Mouse (Mus musculus): ENCODE data around the gene Hephl1. TPM values are rescaled to one million over a fixed set of nuclear protein-coding genes. Genes with fewer than 3 reads are reported as not detected.

Gene Hephl1
- polyA plus RNA-seq, 1 experiment from 2014 or later = 0.31 TPM

DNA sequence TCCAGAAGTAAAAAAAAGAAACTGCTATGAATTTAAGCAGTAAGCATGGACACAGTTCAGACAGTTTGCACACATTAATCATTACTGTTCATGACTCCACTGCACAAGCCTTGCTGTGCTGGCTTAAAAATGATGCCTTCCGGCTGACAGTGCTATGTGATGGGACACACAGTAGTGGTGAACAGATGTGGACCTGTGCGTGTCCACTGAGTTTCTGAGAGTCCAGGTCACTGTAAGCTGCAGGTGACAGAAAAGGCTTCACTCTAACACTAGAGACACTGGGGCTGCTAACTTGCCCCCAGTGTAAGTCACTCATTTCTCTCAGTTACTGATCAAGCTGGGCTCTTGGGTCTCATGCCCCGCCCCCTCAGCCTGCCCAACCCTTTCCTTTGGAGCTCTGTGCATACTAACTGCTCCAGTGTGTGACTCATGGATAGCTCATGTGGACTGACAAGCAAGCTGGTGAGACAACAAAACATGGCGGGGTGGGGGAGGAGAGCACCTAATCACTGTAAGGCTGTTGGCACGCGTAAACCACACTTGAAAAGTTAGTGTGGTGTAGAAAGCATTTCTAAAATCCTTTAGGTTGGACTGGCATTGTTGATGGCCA, 43.1 kb downstream of the Hephl1 start:
- H3K36me3 ChIP-seq (ENCODE audit: control insufficient read depth, insufficient read depth, low read length) = no peaks in the 10 kb centered on the region
- H3K4me1 ChIP-seq (ENCODE audit: control insufficient read depth, insufficient read depth, low read length) = no peaks in the 10 kb centered on the region
- no peak overlapping the region for H3K9ac ChIP-seq (ENCODE audit: low read depth, low read length)
- DNase-seq (ENCODE audit: low spot score) (peak; percentile 29), ATAC-seq (ENCODE audit: low read depth) (no peak)
- H3K27ac ChIP-seq (replicated peaks; ENCODE audit: low read depth, low read length) = no peak overlapping the region
- no peak overlapping the region for H3K4me3 ChIP-seq (ENCODE audit: low read depth, low read length)
- no peaks in the 10 kb centered on the region for H3K9me3 ChIP-seq (ENCODE audit: control insufficient read depth, low read length)
- no peak overlapping the region for H3K4me2 ChIP-seq (ENCODE audit: low read depth, low read length)
- no peaks in the 10 kb centered on the region for H3K27me3 ChIP-seq (replicated peaks; ENCODE audit: control insufficient read depth, insufficient read depth, low read length)
- 79% methylated on average over 6 of the region's 6 CpGs for WGBS

DNA sequence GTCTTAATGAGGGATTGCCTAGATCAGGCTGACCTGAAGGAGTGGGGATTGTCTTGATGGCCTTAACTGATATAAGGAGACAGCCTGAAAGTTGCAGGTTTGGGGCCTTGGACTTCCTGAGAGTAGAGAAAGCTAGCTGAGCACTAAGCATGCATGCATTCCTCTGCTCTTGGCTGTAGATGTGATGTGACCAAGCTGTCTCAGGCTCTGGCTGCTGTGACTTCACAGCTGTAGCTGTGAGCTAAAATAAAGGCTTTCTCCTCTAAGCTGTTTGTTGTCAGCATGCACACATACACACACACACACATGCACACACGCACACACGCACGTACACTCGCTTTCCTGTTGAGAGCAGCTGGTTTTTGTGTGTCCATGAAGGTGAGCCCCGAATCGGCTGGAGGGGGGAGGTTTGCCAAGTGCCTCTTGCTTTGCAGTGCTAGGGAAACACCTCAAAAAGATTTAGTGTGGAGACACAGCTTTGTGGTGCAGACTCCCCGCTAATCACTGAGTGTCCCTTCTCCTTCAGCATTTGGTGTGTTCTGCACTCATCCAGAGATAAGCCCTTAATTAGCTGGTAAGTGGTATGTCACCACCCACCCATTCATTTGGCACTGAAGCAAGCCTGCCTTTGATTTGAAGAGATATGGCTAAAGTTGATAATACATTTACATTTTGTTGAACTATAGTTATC, 43.8 kb downstream of the Hephl1 start:
- 83% methylated on average over 7 of the region's 7 CpGs for whole genome bisulfite sequencing

DNA sequence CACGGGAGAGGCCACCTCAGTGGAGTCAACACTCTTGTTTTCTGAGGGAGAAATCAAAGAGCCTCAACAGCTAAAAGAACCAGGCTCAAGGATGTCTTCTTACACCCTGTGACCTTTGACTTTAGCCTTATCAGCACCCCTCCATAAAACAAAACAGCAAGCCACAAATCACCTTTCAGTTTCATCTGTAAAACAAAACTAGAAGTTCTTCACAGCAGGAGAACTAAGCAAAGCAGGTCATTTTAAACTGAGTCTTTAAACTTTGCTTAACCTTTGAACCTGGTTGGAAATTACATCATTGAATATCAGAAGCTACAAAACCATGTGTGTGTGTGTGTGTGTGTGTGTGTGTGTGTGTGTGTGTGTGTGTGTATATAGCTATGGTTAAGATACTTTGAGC, 47.7 kb downstream of the Hephl1 start:
- WGBS = 13% methylated on average over 1 of the region's 1 CpGs
- DNase-seq (ENCODE audit: low spot score) (no peak), ATAC-seq (ENCODE audit: low read depth) (no peak)
- Histone ChIP-seq H3K27ac (replicated peaks; ENCODE audit: low read depth, low read length) (no peak overlapping the region), H3K4me3 (ENCODE audit: low read depth, low read length) (no peak overlapping the region), H3K36me3 (ENCODE audit: control insufficient read depth, insufficient read depth, low read length) (no peaks in the 10 kb centered on the region), H3K4me1 (ENCODE audit: control insufficient read depth, insufficient read depth, low read length) (no peaks in the 10 kb centered on the region), H3K9me3 (ENCODE audit: control insufficient read depth, low read length) (no peaks in the 10 kb centered on the region), H3K27me3 (replicated peaks; ENCODE audit: control insufficient read depth, insufficient read depth, low read length) (no peaks in the 10 kb centered on the region), H3K4me2 (ENCODE audit: low read depth, low read length) (no peak overlapping the region), H3K9ac (ENCODE audit: low read depth, low read length) (no peak overlapping the region)

More for the DNA sequence above, 43.8 kb downstream of the Hephl1 start:
- Histone ChIP-seq H3K9ac (ENCODE audit: low read depth, low read length) (no peak overlapping the region), H3K27ac (replicated peaks; ENCODE audit: low read depth, low read length) (no peak overlapping the region), H3K4me1 (ENCODE audit: control insufficient read depth, insufficient read depth, low read length) (no peaks in the 10 kb centered on the region), H3K4me2 (ENCODE audit: low read depth, low read length) (no peak overlapping the region), H3K4me3 (ENCODE audit: low read depth, low read length) (no peak overlapping the region), H3K27me3 (replicated peaks; ENCODE audit: control insufficient read depth, insufficient read depth, low read length) (no peaks in the 10 kb centered on the region), H3K36me3 (ENCODE audit: control insufficient read depth, insufficient read depth, low read length) (no peaks in the 10 kb centered on the region), H3K9me3 (ENCODE audit: control insufficient read depth, low read length) (no peaks in the 10 kb centered on the region)
- ATAC-seq (ENCODE audit: low read depth) = no peak
- DNase-seq (ENCODE audit: low spot score) = no peak

DNA sequence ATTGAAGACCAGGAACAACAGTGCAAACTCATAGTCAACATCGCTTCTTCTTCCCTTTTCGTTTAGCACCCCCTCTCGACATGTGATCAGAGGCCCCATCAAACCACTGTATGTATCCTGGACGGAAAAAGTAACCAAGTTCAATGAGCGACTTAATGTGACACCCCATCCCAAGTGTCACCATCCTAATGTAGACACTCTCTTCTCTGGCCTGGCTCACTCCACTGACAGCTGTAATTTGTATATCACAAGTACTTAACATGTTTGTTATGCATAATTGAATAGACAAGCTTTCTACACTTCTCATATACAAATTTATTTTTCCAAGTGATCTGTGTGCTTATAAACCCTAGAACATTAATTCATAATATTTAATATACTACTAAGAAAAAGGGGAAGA, 51.1 kb downstream of the Hephl1 start:
- Histone ChIP-seq H3K9ac (ENCODE audit: low read depth, low read length) (no peak overlapping the region), H3K27ac (replicated peaks; ENCODE audit: low read depth, low read length) (no peak overlapping the region), H3K36me3 (ENCODE audit: control insufficient read depth, insufficient read depth, low read length) (no peaks in the 10 kb centered on the region), H3K4me1 (ENCODE audit: control insufficient read depth, insufficient read depth, low read length) (no peaks in the 10 kb centered on the region), H3K4me2 (ENCODE audit: low read depth, low read length) (no peak overlapping the region), H3K4me3 (ENCODE audit: low read depth, low read length) (no peak overlapping the region), H3K27me3 (replicated peaks; ENCODE audit: control insufficient read depth, insufficient read depth, low read length) (no peaks in the 10 kb centered on the region), H3K9me3 (ENCODE audit: control insufficient read depth, low read length) (no peaks in the 10 kb centered on the region)
- ATAC-seq (ENCODE audit: low read depth) = no peak
- DNase-seq (ENCODE audit: low spot score) = no peak
- WGBS = 90% methylated on average over 5 of the region's 5 CpGs

DNA sequence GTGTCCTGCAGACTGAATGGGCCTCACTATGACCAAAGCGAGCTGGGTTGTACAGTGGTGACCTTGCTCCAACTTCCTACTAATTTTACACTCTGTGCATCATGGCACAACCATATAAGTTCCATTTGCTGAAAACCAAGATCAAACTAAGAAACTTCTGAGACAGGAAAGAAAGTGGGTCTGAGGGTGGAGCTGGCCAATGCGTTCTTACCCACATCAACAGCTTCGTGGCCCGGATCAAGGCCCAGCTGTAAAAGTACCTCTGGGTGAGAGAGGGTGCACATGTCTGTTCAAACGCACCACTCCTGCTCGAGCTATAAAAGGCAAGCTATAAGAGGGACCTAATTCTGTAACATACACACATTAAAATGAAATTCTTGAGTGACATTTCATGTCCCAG, 51.9 kb downstream of the Hephl1 start:
- no peak overlapping the region for H3K4me3 ChIP-seq (ENCODE audit: low read depth, low read length)
- H3K27ac ChIP-seq (replicated peaks; ENCODE audit: low read depth, low read length) = no peak overlapping the region
- H3K4me2 ChIP-seq (ENCODE audit: low read depth, low read length) = no peak overlapping the region
- H3K27me3 ChIP-seq (replicated peaks; ENCODE audit: control insufficient read depth, insufficient read depth, low read length) = no peaks in the 10 kb centered on the region
- H3K9me3 ChIP-seq (ENCODE audit: control insufficient read depth, low read length) = no peaks in the 10 kb centered on the region
- no peak for DNase-seq (ENCODE audit: low spot score)
- H3K4me1 ChIP-seq (ENCODE audit: control insufficient read depth, insufficient read depth, low read length) = no peaks in the 10 kb centered on the region
- H3K9ac ChIP-seq (ENCODE audit: low read depth, low read length) = no peak overlapping the region
- ATAC-seq (ENCODE audit: low read depth) = no peak
- WGBS = 86% methylated on average over 6 of the region's 6 CpGs
- H3K36me3 ChIP-seq (ENCODE audit: control insufficient read depth, insufficient read depth, low read length) = no peaks in the 10 kb centered on the region

DNA sequence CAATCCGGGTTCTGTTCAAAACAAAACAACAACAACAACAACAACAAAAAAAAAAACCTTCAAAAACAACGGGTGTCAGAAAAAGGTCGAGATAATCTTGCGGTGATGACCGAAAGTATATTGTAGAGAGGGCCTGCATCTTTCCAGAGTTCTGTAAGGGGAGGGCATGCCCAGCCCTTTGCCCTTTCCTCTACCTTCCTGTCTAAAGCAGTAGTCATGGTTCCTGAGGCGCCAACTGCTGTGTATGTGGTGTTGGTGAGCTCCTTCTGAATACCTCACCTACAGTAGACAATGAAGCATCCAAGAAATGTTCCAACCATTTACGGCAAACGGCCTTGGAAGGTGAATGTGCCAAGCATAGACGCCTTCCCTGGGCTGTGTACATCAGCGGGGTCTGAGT, 66.2 kb downstream of the Hephl1 start:
- peaks cover 8% of the 10 kb centered on the region for H3K4me1 ChIP-seq (ENCODE audit: control insufficient read depth, insufficient read depth, low read length)
- WGBS = 41% methylated on average over 10 of the region's 10 CpGs
- peak overlapping the region; percentile 79 for H3K4me2 ChIP-seq (ENCODE audit: low read depth, low read length)
- H3K27ac ChIP-seq (replicated peaks; ENCODE audit: low read depth, low read length) = peak overlapping the region; percentile 93
- no peaks in the 10 kb centered on the region for H3K36me3 ChIP-seq (ENCODE audit: control insufficient read depth, insufficient read depth, low read length)
- peak overlapping the region; percentile 89 for H3K9ac ChIP-seq (ENCODE audit: low read depth, low read length)
- H3K9me3 ChIP-seq (ENCODE audit: control insufficient read depth, low read length) = no peaks in the 10 kb centered on the region
- no peak for DNase-seq (ENCODE audit: low spot score)
- peak overlapping the region; percentile 85 for H3K4me3 ChIP-seq (ENCODE audit: low read depth, low read length)
- no peaks in the 10 kb centered on the region for H3K27me3 ChIP-seq (replicated peaks; ENCODE audit: control insufficient read depth, insufficient read depth, low read length)
- ATAC-seq (ENCODE audit: low read depth) = no peak

DNA sequence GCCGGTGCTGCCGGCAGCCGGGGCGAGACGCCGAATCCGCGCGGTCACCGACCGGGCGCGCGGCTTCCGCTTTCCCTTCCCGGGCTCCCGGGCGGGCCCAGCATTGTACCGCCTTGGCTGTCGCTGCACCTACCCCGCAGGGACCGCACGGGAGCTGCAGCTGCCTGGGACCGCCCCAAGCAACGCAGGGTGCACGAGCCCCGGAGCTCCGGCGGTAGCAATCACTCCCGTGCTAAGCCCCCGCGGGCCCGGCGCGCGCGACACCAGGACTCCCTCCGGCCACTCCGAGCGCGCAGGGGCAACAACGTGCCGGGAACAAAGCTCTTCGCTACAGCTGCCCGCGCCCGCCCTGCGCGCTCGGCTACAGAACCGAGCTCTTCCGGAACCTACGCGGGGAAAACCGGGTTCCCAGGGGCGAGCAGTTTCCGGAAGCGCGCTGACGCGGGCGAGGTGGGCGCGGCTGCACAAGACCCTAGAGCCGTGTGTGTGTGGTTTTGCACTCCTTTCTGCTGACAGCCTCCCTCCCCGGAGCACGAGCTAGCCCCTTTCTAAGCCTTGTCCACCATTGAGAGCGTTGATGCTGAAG, 66.7 kb downstream of the Hephl1 start, which contains the start of gene Panx1:
Gene Panx1 (minus strand): TSS at position 395 of the 586 bp plus-strand sequence.
- H3K9me3 ChIP-seq (ENCODE audit: control insufficient read depth, low read length) = no peaks in the 10 kb centered on the region
- ATAC-seq (ENCODE audit: low read depth) = peak; percentile 93

DNA sequence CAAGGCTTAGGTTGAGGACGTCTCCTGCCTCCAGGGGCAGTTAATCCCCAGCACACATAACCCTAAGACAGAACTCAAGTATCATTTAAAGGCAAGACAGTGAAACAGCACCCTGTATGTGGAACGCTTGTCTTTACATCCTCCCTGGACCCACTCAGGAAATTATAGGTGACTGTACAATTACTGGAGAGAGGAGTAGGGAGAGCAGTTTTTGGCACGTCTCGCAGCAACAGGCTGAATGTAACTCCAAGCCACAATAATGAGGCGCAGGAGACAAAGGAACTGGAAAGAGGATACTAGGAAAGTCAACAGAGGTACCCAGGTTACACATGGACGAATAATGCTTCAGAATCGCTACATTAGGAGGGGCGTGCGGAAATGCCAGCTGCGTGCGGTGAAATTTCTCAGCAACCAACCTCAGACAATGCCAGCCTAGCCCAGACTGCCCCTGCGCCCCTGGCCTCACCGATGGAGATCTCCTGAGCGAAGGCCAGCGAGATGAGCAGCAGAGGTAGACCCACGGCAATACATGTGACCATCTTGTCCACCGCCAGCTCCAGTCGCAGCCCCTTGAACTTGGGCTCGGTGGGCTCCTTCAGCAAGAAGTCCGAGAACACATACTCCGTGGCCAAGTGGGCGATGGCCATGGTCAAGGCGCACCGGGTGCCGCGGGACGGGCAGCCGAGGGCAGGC, 67.4 kb downstream of the Hephl1 start:
- peaks cover 8% of the 10 kb centered on the region for H3K4me1 ChIP-seq (ENCODE audit: control insufficient read depth, insufficient read depth, low read length)
- H3K4me2 ChIP-seq (ENCODE audit: low read depth, low read length) = peak overlapping the region; percentile 79
- ATAC-seq (ENCODE audit: low read depth) (peak; percentile 37), DNase-seq (ENCODE audit: low spot score) (peak; percentile 56)
- H3K27me3 ChIP-seq (replicated peaks; ENCODE audit: control insufficient read depth, insufficient read depth, low read length) = no peaks in the 10 kb centered on the region
- no peaks in the 10 kb centered on the region for H3K36me3 ChIP-seq (ENCODE audit: control insufficient read depth, insufficient read depth, low read length)
- peak overlapping the region; percentile 85 for H3K4me3 ChIP-seq (ENCODE audit: low read depth, low read length)
- WGBS = under 1% methylated on average over 19 of the region's 28 CpGs
- no peaks in the 10 kb centered on the region for H3K9me3 ChIP-seq (ENCODE audit: control insufficient read depth, low read length)
- peak overlapping the region; percentile 89 for H3K9ac ChIP-seq (ENCODE audit: low read depth, low read length)
- peak overlapping the region; percentile 93 for H3K27ac ChIP-seq (replicated peaks; ENCODE audit: low read depth, low read length)

More for the DNA sequence above, 66.7 kb downstream of the Hephl1 start, which contains the start of gene Panx1:
- peaks cover 8% of the 10 kb centered on the region for H3K4me1 ChIP-seq (ENCODE audit: control insufficient read depth, insufficient read depth, low read length)
- under 1% methylated on average over 47 of the region's 68 CpGs for WGBS
- H3K36me3 ChIP-seq (ENCODE audit: control insufficient read depth, insufficient read depth, low read length) = no peaks in the 10 kb centered on the region
- no peaks in the 10 kb centered on the region for H3K27me3 ChIP-seq (replicated peaks; ENCODE audit: control insufficient read depth, insufficient read depth, low read length)
- DNase-seq (ENCODE audit: low spot score) = peak; percentile 92
- H3K4me2 ChIP-seq (ENCODE audit: low read depth, low read length) = peak within 1 kb of the TSS; percentile 79
- peak within 1 kb of the TSS; percentile 89 for H3K9ac ChIP-seq (ENCODE audit: low read depth, low read length)
- H3K27ac ChIP-seq (replicated peaks; ENCODE audit: low read depth, low read length) = peak within 1 kb of the TSS; percentile 93
- peak within 1 kb of the TSS; percentile 85 for H3K4me3 ChIP-seq (ENCODE audit: low read depth, low read length)

Measured in embryonic facial prominence, embryonic 14.5 days (tissue).